Mouse (Mus musculus): ENCODE measurements at regions not wholly inside any gene's neighbourhood (a gene's known extent, or its start where the extent isn't known, plus 50 kb on each side); places are given as distances from the start of the nearest gene placed in this dataset.

GRCm38 (mm10) chr9:67610696-67611095 is 51.2 kb upstream of the Tln2 start:
- no peak for DNase-seq (ENCODE audit: low spot score)

- no peak for DNase-seq (ENCODE audit: low spot score)
These were observed 52.2 kb upstream of the Tln2 start for GRCm38 (mm10) chr9:67611676-67612075.

GRCm38 (mm10) chr9:67612101-67612500 is 52.6 kb upstream of the Tln2 start:
- no peak for DNase-seq (ENCODE audit: low spot score)

- no peak for DNase-seq (ENCODE audit: low spot score)
These were observed 54.7 kb upstream of the Tln2 start for GRCm38 (mm10) chr9:67614068-67614727.

- DNase-seq (ENCODE audit: low spot score) = no peak
These were observed 56.7 kb upstream of the Tln2 start for GRCm38 (mm10) chr9:67616207-67616606.

GRCm38 (mm10) chr9:67617341-67618217 is 58.1 kb upstream of the Tln2 start:
- DNase-seq (ENCODE audit: low spot score) = no peak

DNA sequence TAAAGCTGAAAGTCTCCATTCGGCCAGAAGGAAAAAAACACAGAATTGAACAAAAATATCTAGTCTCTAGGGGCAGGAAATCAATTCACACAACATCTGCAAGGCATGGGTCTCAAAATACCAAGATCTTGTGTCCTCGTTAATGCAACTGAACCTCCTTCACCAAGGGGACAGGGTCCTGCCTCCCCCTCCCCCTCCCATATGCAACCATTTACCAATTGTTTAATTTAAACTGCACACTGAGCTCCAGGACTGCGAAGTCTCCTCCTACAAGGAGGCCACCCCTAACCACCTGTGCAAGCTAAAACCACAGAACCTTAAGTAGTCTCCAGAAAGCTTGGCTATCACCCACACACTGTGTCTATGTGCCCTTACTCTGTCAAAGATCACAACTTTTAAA is 61.4 kb upstream of the Tln2 start:
- no peak for DNase-seq (ENCODE audit: low spot score)

- DNase-seq (ENCODE audit: low spot score) = no peak
These were observed 67.7 kb upstream of the Tln2 start for GRCm38 (mm10) chr9:67627196-67627595.

GRCm38 (mm10) chr9:67629624-67630023 is 70.1 kb upstream of the Tln2 start:
- no peak for DNase-seq (ENCODE audit: low spot score)

GRCm38 (mm10) chr9:67630173-67630572 is 70.7 kb upstream of the Tln2 start:
- DNase-seq (ENCODE audit: low spot score) = no peak

- DNase-seq (ENCODE audit: low spot score) = no peak
These were observed 72.3 kb upstream of the Tln2 start for GRCm38 (mm10) chr9:67631741-67632243.

GRCm38 (mm10) chr9:67632521-67633025 is 73.1 kb upstream of the Tln2 start:
- no peak for DNase-seq (ENCODE audit: low spot score)

DNA sequence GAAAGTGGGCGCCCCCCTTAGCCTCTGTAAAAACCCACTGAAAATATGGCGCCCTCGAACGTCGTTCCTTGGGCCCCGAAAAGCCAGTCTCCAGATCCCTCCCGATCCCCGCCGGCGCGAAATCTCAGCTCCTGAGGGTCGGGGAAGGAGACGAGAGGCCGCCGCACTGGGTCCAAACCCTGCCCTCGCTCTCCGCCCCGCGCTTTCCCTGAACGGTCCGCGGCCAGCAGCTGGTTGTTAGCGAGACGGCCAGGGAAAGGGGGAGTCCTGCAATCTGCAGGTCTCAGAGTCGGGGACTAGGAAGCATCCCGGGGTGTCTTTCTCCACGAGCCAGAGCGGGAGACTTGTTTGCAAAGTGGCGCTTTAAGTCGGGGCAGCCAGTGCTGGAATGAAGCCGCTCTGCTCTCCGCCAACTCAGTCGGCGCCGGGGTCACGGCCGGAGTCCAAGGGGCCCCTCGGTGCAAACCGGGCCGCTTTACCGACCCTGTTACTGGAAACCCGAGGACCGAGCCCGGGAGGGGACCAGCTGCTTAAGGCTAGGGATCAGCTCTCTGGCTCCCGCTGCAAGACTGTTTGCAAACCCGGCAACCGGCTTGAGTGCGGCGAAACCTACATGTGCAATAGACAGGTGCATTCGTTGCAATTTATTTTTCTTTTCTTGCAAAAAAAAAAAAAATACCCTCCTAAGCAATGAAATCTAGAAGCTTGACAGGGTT is 73.7 kb upstream of the Tln2 start:
- peak; percentile 12 for DNase-seq (ENCODE audit: low spot score)

GRCm38 (mm10) chr9:67633761-67634441 is 74.4 kb upstream of the Tln2 start:
- DNase-seq (ENCODE audit: low spot score) = peak; percentile 66

DNA sequence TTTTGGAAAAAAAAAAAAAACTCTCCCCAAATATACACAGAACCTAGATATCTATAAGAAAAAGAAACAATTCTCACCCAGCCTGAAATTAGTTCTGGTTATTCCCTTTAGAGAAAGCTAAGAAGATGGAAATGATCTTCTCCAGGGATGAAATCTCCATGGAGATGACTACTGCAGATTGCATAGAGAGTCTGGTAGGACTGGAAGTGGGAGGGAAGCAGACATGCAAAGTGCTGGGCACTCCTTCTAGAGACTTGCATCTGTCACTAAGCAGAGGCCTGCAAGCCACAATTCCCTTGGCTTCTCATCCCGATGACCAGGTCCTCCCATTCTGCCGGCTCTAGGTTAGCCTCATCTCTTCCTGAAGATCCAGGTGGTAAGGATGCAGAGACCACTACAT is 87.3 kb upstream of the Tln2 start:
- no peak for DNase-seq (ENCODE audit: low spot score)

DNA sequence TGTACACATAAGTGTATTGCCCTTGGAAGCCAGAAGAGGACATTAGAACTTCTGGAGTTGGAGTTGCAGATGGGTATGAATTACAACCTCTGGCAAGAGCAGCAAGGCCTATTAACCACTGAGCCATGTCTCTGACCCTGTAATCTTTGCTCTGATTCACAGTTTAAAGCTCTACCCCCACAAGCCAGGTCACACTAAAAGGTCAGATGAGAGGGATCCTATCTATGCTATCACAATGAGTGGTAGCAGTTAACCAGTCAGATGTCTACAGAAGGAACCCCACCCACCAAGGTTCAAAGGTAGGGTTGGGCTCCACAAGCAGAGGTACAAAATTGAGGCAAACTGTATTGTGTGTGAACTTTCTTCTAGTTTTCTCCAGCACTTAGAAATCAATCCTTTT is 94.5 kb upstream of the C2cd4b start:
- no peak for DNase-seq (ENCODE audit: low spot score)

GRCm38 (mm10) chr9:67670261-67671020 is 88.8 kb upstream of the C2cd4b start:
- DNase-seq (ENCODE audit: low spot score) = no peak

DNA sequence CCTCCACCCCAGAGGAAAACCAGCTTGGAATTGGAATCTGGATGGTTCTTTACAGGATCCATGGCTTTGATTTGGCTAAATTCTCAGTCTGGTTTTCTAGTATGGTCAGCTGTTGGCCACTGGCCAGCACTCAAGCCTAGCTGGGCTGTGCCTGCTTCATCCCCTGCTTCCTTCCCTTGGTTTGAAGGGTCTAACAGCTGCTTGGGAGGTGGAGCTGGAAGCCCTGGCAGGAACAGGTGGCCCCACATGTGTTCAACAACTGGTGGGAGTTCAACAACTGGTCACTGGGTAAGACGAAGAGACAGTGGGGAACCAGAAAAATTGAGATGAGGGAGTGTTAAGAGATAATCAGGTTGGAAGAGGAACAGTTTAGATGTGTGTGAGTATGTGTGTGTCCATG is 82.3 kb upstream of the C2cd4b start:
- DNase-seq (ENCODE audit: low spot score) = no peak

- DNase-seq (ENCODE audit: low spot score) = peak; percentile 31
These were observed 75.9 kb upstream of the C2cd4b start for GRCm38 (mm10) chr9:67683367-67683766.

DNA sequence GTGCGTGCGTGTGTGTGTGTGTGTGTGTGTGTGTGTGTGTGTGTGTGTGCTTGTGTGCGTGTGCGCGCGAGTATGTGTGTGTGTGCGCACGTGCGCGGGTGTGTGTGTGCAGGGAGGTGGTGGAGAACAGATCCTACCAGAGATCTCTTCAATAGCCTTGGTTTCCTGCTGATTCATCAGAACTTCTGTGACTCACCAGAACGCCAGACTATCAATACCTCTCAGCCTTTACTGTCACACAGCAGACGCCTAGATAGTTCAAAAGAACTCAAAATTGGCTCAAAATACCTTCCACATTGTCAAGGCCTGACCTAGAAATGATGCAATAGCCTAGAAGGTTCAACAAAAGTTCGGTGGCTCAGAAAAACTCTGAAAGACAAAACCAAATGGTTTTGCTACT is 66.8 kb upstream of the C2cd4b start:
- no peak for DNase-seq (ENCODE audit: low spot score)

DNA sequence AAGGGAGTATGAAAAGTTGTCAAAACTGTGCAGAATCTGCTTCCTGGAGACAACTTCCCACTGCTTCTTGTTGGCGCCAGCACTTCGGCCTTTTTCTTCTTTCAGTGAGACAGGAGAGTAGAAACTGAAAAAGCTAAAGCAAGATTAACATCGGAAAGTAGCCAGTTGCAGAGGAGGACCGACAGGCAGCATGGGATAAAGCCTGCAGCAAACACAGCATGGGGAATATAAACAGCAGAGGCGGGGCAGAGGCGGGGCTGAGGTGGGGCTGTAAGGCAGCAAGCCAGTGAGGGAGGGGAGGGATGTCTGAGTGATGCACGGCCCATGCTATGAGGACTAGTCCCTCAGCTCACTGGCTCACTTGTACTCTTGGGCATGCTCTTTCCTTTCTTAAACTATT is 65.5 kb upstream of the C2cd4b start:
- no peak for DNase-seq (ENCODE audit: low spot score)

Measured in left cerebral cortex, adult 11 months (tissue).